Mouse (Mus musculus) thymus, adult 2 months (tissue): ENCODE data around the gene Lmtk3.

Source experiments
- CTCF ChIP-seq: fragments of 200-500 bp; IDR thresholded peaks from 2 replicates; pipeline ENCODE4 v1.5.1; 2012; ENCODE audit warnings: mild to moderate bottlenecking, control low read depth, low read length, moderate library complexity, borderline replicate concordance; ENCODE audit not compliant: control insufficient read depth, poor library complexity, insufficient read depth; ENCODE audit errors: extremely low read depth
- POLR2A ChIP-seq: fragments of 200-500 bp; IDR thresholded peaks from 2 replicates; pipeline ENCODE4 v1.6.1; 2012; ENCODE audit warnings: mild to moderate bottlenecking, low read length, control low read depth, moderate library complexity; ENCODE audit not compliant: control insufficient read depth, poor library complexity, insufficient read depth; ENCODE audit errors: extremely low read depth

DNA sequence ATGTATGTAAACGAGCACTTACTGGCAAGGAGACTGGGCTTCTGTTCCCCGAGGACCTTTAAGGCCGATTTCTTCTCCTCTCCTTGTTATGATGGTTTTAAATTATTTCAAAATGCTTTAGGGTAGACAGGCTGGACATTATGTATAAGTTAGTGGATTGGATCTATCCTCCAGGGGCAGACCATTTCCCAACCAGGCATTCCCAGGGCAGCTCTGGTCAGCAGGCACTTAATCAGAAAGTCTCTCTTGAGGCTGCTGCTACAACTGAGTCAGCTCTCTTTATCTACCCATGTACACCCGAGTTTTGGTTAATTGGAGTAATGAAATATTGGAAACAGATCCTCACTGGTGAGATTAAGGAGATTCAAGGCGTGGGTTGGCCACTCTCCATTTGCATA lies 47.6 kb downstream of the Lmtk3 start:
- TF ChIP-seq POLR2A (no peak), CTCF (no peak)
